18 mouse cellular contexts compared by ENCODE assay signal in genomic region chr13:91118156-91118555, GRCm38 (mm10).
"Had no signal": no experiment of that assay in that cellular context is flagged by ENCODE, and none has a peak within 500 bp of the region (broad histone marks: within the 10 kb centered on the region; RNA-seq: fewer than 3 reads in every experiment).

No protein-coding gene starts in this region.

- H3K4me3 ChIP-seq: left cerebral cortex, adult 2 months; limb, embryonic 12.5 days; limb, embryonic 15.5 days; midbrain, embryonic 12.5 days; myocyte; neural tube, embryonic 13.5 days; stomach, embryonic 15.5 days had no signal

- DNase-seq: kidney, adult 11 months; kidney, postnatal 14 days; layer of hippocampus, postnatal 36 days; liver, postnatal 0 days; lung, embryonic 14.5 days; retina, postnatal 1 day; right cerebral cortex, postnatal 25 days; spleen, adult 18-20 months; thymus, postnatal 25 days had no signal

- H3K27ac ChIP-seq: left cerebral cortex, adult 2 months; limb, embryonic 12.5 days; limb, embryonic 15.5 days; liver, embryonic 14.5 days; macrophage; midbrain, embryonic 12.5 days; neural tube, embryonic 13.5 days; stomach, embryonic 15.5 days had no signal

- H3K4me1 ChIP-seq: limb, embryonic 12.5 days; limb, embryonic 15.5 days; midbrain, embryonic 12.5 days; neural tube, embryonic 13.5 days; stomach, embryonic 15.5 days had no signal
